Mouse (Mus musculus): ENCODE results near the gene Apeh.
"Not testable (repeated sequence)": the region's sequence is repeated elsewhere in the genome, so short reads cannot be mapped to it uniquely, and the experiment has no call there.

Gene Apeh

GRCm38 (mm10) chr9:108094184-108094941 lies at the start of gene Apeh:
Gene Apeh, minus strand, starts transcription at chr9:108094606.
- DNase-seq (ENCODE audit: extremely low spot score), result peak; percentile 98

DNA sequence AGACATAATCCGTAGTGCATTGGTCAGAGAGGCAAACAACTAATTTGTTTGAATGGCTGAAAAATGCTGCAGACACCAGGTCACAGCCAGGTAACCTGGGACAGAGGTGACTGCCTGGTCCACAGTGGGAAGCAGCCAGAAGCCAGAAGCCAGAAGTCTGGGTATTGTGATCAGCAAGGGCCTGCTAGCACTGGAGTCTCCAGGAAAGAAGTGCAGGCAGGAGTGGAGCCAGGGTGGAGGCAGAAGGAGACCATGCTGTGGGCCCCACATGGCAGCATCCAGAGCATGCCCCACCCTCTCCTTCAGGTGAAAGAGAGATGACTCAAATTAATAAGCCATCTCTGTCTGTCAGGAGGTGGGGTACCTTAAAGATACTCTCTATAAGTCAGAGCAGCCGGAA lies 49.1 kb upstream of the Apeh start:
- no peak for DNase-seq (ENCODE audit: extremely low spot score)

DNA sequence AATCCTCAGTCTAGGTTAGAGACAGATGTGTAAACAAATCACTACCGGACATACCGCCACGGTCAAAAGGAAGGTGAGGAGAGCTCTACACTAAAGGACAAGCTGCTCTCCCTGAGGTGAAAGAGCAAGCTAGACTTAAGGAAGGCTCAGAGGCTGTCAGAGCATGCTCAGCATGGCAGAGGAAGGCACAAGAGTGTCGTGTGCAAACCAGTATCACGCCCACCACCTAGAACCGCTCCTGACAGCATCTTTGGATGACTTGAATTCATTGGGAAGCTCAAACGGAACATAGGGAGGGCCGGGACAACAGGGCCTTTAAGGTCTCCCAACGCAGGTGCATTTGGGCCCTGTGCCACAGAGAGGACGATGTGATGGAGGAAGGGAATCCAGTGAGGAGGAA lies 47.0 kb upstream of the Apeh start:
- no peak for DNase-seq (ENCODE audit: extremely low spot score)

DNA sequence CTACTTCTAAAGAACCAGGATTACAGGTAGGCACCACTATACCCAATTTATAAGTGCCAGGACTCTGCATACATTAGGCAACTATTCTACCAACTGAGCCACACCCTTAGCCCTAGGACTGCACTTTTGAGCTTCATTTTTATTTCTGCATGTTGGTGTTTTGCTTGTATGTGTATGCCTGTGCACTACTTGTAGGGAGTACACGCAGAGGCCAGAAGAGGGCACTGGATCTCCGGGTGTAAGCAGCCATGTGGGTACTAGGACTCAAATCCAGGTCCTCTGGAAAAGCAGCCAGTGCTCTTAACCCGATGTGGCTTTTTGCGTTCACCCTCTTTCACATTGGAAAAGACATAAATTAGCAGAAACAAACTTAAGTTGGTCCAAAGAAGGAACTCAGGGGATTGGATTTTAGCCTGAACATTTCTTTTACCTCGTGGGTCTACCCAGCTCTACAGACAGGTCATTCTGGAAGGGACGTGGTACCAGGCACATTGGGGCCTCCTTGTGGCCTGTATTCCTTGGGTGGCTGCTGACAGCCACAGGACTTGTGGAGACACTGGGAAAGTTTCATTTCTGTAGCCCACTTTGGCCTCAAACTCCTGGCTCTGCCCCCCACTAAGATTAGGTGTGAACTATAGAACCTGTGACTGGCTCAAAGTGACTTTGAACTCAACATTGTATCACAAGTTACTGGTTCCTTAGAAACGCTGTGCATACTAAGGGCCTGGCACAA lies 45.7 kb upstream of the Apeh start:
- no peak for DNase-seq (ENCODE audit: extremely low spot score)

DNA sequence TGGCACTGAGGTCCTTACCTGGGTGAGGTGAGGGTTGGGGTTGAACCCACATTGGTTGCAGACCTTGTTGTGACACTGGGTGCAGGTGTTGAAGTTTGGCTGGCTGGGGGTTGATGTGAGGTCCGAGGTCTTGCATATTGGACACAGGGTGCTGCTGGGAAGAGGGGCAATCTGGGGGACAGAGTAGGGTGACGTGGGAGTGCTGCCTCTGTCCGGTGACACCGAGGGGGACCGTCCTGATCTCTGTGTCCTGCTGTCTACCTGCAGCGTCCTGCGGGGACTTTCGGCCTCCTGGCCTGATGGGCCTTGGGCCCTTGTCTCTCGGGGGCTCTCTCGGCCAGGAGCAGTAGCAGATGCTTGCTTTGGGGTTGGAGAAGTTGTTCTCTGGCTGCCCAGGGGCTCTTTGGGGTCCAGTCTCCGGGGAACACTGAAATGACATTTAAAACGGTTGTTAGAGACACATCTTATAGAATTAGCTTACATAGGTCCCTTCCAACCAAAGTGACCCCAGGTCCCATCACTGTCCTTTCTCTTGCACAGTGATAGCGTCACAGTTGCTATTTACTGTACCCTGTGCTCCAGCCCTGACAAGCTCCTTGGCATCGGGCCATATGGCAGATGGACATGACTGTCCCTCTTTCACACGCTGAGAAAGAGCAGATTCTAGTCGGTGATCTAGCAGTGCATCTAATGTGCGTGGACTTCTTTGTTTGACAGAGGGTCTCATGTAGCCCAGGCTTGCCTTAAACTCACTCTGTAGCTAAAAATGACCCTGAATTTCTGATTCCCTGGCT lies 45.0 kb upstream of the Apeh start:
- DNase-seq (ENCODE audit: extremely low spot score), result no peak

DNA sequence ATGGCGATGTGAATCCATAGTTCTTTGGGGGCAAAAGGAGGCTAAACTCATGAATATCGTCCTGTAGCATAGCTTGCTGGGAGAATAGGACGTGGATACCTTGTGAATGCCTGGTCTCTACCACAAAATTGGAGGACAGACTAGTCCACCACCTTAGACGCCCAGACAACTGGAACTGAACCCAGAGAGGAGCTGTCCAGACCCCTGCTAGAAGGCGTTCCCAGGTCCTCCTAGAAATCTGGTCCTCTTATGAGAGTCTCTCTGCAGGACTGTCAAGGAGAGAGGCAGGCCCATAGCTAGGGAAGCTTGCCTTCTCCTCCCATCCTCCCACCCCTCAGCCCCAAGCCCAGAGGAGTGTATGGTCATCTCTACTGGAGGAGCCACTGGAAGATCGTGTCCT lies 43.7 kb upstream of the Apeh start:
- no peak for DNase-seq (ENCODE audit: extremely low spot score)

DNA sequence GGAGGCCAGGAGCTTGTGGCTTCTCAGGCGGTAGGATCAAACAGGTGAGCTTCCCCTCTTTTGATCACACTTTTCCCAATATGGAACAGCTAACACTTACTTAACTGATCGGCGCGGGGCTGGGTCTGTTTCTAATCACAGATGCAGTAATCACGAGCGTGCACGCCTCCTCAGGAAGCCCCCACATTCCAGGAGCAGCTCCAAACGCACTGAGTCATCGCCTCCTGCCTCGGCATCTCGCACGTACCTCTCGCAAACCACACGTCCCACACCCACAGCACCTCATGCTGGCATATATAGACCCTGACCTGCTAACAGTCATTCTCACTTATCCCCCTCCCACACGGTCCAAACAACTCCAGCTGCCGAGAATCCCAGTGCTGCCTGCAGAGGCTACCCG lies 43.1 kb upstream of the Apeh start:
- DNase-seq (ENCODE audit: extremely low spot score), result no peak

- no peak for DNase-seq (ENCODE audit: extremely low spot score)
These were observed 42.6 kb upstream of the Apeh start for GRCm38 (mm10) chr9:108136930-108137462.

DNA sequence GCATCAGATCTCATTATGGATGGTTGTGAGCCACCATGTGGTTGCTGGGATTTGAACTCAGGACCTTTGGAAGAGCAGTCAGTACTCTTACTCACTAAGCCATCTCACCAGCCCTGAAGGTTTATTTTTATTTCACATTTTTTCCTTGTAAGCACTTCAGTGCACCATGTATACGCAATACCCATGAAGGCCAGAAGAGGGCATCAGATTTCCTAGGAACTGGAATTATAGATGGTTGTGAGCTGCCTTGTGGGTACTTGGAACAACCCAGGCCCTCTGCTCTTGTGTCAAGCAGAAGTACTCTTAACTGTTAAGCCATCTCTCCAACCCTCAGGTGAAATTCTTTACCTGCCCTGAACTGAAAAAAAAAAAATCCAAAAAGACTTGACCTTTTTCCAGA lies 41.8 kb upstream of the Apeh start:
- DNase-seq (ENCODE audit: extremely low spot score), result peak; percentile 39

DNA sequence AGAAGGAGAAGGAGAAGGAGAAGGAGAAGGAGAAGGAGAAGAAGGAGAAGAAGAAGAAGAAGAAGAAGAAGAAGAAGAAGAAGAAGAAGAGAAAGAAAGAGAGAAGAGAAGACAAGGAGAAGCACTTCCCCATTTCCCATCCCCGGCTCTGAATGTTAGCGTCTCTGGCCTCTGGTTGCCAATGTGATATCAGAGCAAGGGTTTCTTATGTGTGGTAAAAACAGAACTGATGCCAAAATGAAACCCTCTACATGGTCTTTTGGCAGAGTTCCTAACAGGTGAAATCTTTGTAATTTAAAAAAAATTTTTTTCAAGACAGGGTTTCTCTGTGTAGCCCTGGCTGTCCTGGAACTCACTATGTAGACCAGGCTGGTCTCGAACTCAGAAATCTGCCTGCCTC lies 41.3 kb upstream of the Apeh start:
- DNase-seq (ENCODE audit: extremely low spot score), result not testable (repeated sequence)

DNA sequence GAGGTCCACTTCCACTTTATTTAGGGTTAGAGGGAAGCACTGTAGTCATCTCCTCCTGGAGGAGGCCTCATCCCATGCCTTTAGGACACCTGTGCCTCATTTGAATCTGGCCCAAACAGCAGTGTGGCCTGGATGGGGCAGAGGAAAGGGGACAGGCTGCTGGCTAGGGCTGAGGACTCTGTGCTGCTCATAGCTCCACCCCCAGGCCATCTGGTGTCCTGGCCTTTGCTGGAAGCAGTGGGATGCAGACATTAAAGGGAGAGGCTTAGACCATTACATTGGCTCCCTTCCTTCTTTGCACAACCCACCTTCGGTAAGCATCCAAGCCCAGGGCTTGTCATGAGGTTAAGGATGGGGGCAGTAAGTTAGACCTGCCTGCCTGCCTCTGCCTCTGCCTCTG lies 39.1 kb upstream of the Apeh start:
- no peak for DNase-seq (ENCODE audit: extremely low spot score)

GRCm38 (mm10) chr9:108132373-108132772 lies 38.0 kb upstream of the Apeh start:
- no peak for DNase-seq (ENCODE audit: extremely low spot score)

DNA sequence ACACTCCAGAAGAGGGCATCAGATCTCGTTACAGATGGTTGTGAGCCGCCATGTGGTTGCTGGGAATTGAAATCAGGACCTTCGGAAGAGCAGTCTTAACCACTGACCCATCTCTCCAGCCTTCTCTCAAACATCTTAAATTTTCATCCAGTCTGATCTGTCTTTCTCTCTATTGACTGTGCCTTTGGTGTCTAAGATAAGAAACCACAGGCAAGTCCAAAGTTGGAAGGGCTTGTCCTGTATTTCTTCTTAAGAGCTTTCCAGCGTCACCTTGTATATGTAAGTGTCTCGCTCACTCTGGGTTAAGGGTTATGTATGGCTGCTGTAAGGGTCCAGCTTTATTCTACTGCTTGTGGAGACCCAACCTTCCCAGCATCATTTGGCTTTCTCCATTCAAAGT lies 37.1 kb upstream of the Apeh start:
- DNase-seq (ENCODE audit: extremely low spot score), result no peak

DNA sequence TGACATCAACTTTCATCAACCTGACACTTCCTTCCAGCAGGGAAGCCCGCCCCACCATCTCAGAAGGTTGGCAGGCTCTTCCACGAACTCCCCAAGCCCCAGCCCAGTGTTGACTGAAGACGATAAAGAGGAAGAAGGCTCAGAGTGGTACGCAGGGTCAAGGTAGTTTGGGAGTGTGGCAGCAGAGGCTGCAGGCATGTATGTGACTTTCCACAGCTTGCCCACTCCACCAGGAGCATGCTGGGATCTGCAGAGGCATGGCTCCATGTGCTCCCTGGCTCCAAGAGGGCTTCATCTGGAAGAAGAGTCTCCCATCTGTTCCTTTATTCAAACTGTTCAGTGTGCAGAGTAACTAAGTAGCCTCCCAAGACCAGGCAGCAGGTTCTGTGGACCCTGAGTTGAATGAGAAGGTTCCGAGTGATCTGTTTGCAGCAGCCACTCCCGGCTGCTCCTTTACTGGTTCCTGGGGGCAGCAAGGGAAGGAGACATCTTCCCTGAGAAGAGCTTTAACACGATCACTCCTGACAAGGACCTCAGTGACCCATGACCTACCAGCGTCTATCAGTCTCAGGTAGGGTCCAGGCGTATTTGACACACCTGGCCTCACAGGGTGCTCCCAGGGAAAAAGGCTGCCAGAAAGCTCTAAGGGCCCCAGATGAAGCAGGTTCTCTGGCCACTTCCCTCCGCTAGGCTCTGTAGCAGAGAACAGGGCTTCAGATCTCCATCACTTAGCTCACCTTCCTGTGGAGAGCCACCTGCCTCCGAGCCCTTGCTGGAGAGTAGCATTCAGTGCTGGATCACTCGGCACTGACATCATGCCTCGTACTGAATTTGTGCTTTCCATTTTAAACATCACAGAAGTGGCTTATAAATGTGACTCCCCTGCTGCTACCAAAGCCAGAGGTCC lies 34.9 kb upstream of the Apeh start:
- DNase-seq (ENCODE audit: extremely low spot score), result no peak

DNA sequence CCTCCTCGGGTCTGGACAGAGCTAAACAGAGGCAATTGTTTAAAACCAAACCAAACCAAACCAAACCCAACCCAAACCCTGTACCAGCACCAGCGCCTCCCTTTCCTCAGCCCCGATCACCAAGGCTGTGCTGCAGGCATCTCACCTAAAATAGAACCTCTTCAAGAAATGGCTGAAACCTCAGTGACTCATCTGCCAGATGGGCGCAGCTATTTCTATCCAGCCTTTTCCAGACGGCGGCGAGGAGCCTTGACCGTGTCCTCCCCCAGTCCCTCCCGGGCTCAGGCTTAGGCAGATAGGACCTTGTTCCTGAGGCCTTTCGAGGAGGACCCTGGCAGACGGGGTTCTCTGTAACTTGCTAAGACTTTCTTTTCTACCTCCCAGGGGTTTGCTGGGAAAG lies 33.8 kb upstream of the Apeh start:
- no peak for DNase-seq (ENCODE audit: extremely low spot score)

- DNase-seq (ENCODE audit: extremely low spot score), result no peak
These were observed 32.2 kb upstream of the Apeh start for GRCm38 (mm10) chr9:108126436-108127180.

DNA sequence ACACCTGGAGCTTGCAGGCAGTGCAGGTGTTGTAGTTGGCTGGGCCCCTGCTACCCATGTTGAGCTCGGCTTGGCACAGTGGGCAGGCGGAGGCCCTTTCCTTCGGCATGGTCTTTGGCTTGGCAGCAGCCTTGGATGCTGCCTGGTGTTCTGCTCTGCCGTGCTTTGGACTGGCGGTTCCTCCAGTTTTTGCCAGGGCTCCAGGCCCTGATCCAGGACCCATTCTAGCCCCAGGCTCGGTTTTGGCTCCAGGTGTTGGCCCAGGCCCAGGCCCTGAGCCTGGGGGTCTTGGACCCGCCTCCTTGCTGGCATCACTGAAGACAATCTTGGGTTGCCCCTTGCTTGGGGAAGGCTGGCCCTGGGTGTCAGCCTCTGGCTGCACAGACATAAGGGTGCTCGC lies 31.3 kb upstream of the Apeh start:
- no peak for DNase-seq (ENCODE audit: extremely low spot score)

DNA sequence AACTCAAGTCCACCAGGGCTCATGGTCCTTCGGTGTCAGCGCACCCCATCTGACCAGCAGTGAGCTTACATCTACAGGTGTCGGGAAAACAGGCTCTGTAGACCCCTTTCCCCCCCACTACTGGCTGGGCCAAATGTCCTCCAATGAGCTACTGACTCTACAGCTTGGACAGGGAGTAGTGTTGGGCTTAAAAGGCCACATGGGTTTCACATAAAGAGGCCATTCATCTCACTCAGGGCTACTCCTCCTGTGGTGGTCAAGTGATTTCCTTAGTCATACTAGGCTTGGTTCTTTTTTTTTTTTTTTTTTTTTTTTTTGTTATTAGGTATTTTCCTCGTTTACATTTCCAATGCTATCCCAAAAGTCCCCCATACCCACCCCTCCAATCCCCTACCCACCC lies 29.5 kb upstream of the Apeh start:
- no peak for DNase-seq (ENCODE audit: extremely low spot score)

GRCm38 (mm10) chr9:108121170-108121969 lies 27.0 kb upstream of the Apeh start:
- no peak for DNase-seq (ENCODE audit: extremely low spot score)

DNA sequence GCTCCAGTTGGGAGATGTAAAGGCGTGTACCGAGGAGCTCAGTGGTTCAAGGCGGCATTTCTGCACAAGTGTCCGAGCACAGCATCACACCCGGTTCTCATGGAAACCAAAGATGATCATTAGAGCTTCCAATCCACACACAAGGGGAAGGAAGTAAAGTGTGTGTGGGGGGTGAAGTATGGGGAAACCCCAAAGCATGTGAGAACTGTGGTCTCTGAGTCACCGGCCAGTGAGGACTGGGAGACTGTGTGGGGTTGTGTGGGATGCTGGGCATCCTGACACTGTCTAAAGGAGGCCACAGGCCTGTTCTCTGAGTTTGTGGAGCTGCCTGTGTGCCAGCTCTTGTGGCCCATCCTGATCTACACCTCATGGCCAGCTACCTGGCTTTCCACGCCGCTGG lies 26.3 kb upstream of the Apeh start:
- DNase-seq (ENCODE audit: extremely low spot score), result no peak
